Mouse (Mus musculus): ENCODE measurements around the gene Wfdc1.

- TF ChIP-seq CTCF (IDR thresholded peaks at IDR 0.05; ENCODE audit: low read depth) (no peak), EP300 (IDR thresholded peaks at IDR 0.05; ENCODE audit: low read depth) (no peak)
Observed at GRCm38 (mm10) chr8:119699549-119700134, 33.5 kb downstream of the Wfdc1 start, which contains the start of gene Atp2c2.

All from liver, postnatal 0 days (tissue).